Mouse (Mus musculus): ENCODE results near the gene Pgam2.

Pgam2 gene

GRCm38 (mm10) chr11:5766019-5766418, 37.5 kb downstream of the Pgam2 start:
- DNase-seq (ENCODE audit: low spot score) = no peak

DNA sequence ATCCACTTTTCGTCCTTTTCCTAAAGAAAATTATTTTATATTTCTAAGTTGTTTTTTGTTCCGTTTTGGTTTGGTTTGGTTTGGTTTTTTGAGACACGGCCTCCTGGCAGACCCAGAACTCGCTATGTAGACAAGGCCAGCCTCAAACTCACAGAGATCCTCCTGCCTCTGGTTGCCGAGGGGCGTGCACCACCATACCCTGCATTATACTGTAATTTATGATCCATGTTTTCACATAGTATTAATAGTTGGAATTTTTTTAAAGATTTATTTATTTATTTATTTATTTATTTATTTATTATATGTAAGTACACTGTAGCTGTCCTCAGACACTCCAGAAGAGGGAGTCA, 40.9 kb downstream of the Pgam2 start:
- no peak for DNase-seq (ENCODE audit: low spot score)

DNA sequence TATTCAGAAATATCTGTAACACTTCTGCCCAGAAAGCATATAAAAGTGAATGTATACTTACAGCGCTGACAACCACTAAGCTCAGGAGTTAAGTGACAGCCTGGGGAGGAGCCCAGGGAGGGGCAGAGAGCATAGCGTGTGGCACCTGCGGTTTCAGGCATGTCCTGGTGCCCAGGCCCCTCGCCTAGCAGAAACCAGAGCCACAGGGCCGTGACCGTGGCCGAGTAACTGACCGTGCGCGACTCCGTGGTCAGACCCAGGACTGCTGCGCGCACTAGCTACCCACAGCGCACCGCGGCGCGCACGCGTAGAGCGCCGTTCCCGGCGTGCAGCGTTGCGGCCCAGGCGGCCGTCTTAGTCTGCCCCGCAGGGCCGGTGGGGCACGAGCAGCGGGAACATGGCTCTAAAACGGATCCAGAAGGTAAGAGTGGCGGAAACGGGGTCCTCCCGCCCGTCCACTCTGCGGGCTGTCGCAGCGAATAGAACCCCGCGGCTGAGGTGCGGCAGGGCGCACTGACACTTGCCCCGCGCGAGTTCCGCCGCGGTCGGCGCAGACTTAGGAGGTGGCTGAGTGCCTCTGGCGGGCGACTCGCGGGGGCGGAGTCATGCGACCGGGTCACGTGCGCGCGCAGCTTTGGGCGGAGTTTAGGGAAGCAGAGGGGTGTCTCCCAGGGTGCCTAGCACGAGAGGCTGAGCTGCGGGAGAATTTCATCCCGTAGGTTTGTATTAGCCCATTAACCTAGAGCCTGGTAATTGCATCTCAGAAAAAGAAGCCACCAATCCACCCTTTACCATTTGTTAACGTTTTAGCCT, 41.5 kb downstream of the Pgam2 start, which contains the start of gene Urgcp:
TSS of gene Urgcp (minus strand) at position 557 of the 813 bp plus-strand sequence.
- peak; percentile 90 for DNase-seq (ENCODE audit: low spot score)

DNA sequence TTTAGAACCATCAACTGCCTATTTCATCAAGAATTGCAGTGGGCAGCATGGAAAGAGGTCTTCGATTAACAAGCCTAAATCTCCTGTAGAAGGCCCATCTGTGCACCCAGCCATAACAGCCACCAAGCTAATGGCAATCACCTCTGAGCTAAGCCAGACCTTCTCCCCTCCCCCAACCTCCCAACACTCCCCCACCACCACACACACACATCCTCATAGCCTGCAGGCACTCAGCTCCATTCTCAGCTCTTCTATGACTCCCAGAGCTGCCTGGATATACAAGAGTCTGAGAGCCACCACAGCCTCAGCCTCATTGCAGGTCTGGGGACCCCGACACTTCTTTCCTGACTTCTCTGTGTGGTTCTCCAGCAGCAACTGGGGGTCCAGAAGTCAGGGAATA, 49.8 kb downstream of the Pgam2 start:
- DNase-seq (ENCODE audit: low spot score) = no peak
